Mouse (Mus musculus): Measurements from ENCODE around the gene Cep104. TPM values are rescaled to one million over a fixed set of nuclear protein-coding genes. Genes with fewer than 3 reads are reported as not detected.

The Cep104 gene
- polyA plus RNA-seq, 1 experiment from 2014 or later: 13.9 TPM

DNA sequence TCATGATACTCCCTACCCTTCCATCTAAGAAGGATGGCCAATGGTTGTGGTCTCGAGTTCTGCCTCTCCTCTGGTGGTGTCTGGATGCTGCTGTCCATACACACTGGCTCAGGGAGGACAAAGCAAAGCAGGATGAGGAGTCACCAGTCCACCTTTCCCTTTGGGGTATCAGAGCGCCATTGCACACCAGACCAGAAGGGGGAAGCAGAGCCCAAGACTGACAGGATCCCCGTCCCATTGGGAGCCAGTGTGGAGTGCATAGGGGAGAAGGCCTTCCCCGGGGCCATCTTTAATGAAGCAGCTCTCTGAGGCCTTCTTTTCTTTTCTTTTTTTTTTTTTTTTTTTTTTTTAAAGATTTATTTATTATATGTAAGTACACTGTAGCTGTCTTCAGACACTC, 78.1 kb downstream of the Cep104 start:
- no peak overlapping the region for H3K4me3 ChIP-seq (replicated peaks; ENCODE audit: low read length)
- no peak overlapping the region for H3K9ac ChIP-seq (ENCODE audit: low read length)
- no peak overlapping the region for H3K4me2 ChIP-seq (ENCODE audit: low read depth, low read length)
- no peaks in the 10 kb centered on the region for H3K36me3 ChIP-seq (ENCODE audit: control insufficient read depth, insufficient read depth, low read length)
- no peaks in the 10 kb centered on the region for H3K27me3 ChIP-seq (ENCODE audit: control insufficient read depth, insufficient read depth, low read length)
- ATAC-seq (ENCODE audit: insufficient read depth, low FRiP score): no peak
- WGBS: 59% methylated on average over 4 of the region's 4 CpGs
- H3K4me1 ChIP-seq (ENCODE audit: control insufficient read depth, insufficient read depth, low read length): no peaks in the 10 kb centered on the region
- no peak overlapping the region for H3K27ac ChIP-seq (ENCODE audit: low read length)
- H3K9me3 ChIP-seq (replicated peaks; ENCODE audit: control insufficient read depth, low read length): no peaks in the 10 kb centered on the region

DNA sequence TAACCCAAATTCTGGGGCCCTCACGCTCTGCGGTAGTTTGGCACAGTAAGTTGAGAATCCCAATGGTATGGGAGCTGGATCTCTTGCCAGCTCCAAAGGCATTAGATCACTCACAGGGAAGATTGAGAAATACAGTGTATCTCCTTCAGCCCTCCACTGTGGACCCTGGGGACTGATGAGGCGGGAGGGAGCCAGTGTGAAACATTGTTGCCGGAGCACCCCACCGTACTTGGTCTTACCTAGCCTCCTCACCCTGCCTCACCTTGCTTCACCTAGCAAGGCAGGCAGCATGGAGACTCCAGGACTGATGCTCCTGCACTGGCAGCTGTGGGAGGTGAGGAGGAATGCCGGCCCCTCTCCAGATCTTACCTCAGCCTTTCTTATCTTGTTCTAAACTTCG, 80.5 kb downstream of the Cep104 start:
- Histone ChIP-seq H3K4me1 (ENCODE audit: control insufficient read depth, insufficient read depth, low read length) (no peaks in the 10 kb centered on the region), H3K4me3 (replicated peaks; ENCODE audit: low read length) (no peak overlapping the region), H3K9ac (ENCODE audit: low read length) (no peak overlapping the region), H3K27me3 (ENCODE audit: control insufficient read depth, insufficient read depth, low read length) (no peaks in the 10 kb centered on the region), H3K36me3 (ENCODE audit: control insufficient read depth, insufficient read depth, low read length) (no peaks in the 10 kb centered on the region), H3K9me3 (replicated peaks; ENCODE audit: control insufficient read depth, low read length) (no peaks in the 10 kb centered on the region), H3K4me2 (ENCODE audit: low read depth, low read length) (no peak overlapping the region), H3K27ac (ENCODE audit: low read length) (no peak overlapping the region)
- 81% methylated on average over 7 of the region's 7 CpGs for WGBS
- ATAC-seq (ENCODE audit: insufficient read depth, low FRiP score): no peak

DNA sequence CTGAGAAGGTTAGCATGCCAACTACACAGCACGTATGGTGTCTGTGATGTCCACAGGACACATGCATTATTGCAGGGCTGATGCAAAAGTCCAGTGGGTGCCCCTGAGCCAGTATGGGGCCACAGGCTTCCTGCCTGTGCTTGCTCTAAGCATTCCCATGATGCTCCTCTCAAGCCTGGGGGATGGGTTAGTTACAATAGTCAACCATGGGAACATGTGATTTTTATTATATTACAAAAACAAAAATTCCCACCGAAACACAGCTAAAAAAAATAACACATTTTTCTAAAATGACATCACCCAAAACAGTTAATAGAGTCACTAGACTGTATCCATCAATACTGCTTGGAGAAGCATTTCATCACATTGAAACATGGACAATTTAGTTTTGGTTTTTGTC, 81.1 kb downstream of the Cep104 start:
- 68% methylated on average over 2 of the region's 2 CpGs for WGBS
- no peak overlapping the region for H3K4me3 ChIP-seq (replicated peaks; ENCODE audit: low read length)
- no peak overlapping the region for H3K27ac ChIP-seq (ENCODE audit: low read length)
- no peaks in the 10 kb centered on the region for H3K27me3 ChIP-seq (ENCODE audit: control insufficient read depth, insufficient read depth, low read length)
- no peak for ATAC-seq (ENCODE audit: insufficient read depth, low FRiP score)
- H3K9me3 ChIP-seq (replicated peaks; ENCODE audit: control insufficient read depth, low read length): no peaks in the 10 kb centered on the region
- no peaks in the 10 kb centered on the region for H3K4me1 ChIP-seq (ENCODE audit: control insufficient read depth, insufficient read depth, low read length)
- no peak overlapping the region for H3K9ac ChIP-seq (ENCODE audit: low read length)
- H3K36me3 ChIP-seq (ENCODE audit: control insufficient read depth, insufficient read depth, low read length): no peaks in the 10 kb centered on the region
- H3K4me2 ChIP-seq (ENCODE audit: low read depth, low read length): no peak overlapping the region

DNA sequence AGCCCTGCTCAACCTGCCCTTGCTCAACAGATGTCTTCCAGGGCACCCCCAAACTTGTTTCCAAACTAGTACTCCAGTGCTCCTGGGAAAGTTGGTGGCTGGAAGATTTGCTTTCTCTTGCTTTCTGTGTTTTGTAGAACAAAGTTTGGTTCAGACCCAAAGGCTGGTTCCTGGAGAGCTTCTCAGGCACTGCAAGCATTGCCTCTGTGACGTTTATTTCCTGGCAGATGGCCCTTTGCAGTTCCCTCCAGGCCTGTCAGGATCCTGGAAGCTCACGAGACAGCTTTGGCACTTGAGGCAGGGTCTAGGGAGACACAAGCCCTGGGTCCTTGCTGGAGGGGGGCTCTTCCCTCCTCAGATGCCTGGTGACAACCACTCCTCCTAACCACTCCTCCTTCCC, 81.7 kb downstream of the Cep104 start:
- no peak overlapping the region for H3K4me2 ChIP-seq (ENCODE audit: low read depth, low read length)
- H3K27ac ChIP-seq (ENCODE audit: low read length): no peak overlapping the region
- no peak for ATAC-seq (ENCODE audit: insufficient read depth, low FRiP score)
- H3K36me3 ChIP-seq (ENCODE audit: control insufficient read depth, insufficient read depth, low read length): no peaks in the 10 kb centered on the region
- no peaks in the 10 kb centered on the region for H3K27me3 ChIP-seq (ENCODE audit: control insufficient read depth, insufficient read depth, low read length)
- no peaks in the 10 kb centered on the region for H3K9me3 ChIP-seq (replicated peaks; ENCODE audit: control insufficient read depth, low read length)
- H3K9ac ChIP-seq (ENCODE audit: low read length): no peak overlapping the region
- H3K4me3 ChIP-seq (replicated peaks; ENCODE audit: low read length): no peak overlapping the region
- no peaks in the 10 kb centered on the region for H3K4me1 ChIP-seq (ENCODE audit: control insufficient read depth, insufficient read depth, low read length)
- WGBS: 19% methylated on average over 2 of the region's 2 CpGs

DNA sequence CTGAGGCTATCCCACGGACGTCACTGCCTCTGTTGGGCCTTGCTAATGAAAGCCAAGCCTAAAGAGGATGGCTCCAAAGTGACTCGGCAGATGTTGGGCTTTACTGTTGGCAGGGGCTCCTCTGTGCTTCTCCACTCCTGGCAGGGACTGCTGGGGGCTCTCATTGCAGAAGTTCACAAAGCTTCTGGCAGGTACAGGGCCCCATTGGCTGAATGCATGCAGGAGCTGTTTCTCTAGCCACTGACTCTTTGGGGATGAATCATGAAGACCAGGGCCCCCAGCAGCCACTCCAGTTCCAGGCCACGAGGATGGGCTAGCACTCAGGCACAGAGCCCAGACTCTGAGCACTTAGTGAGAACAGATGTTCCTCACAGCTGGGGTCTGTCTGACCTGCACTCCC, 82.7 kb downstream of the Cep104 start:
- Histone ChIP-seq H3K4me3 (replicated peaks; ENCODE audit: low read length) (no peak overlapping the region), H3K27ac (ENCODE audit: low read length) (no peak overlapping the region), H3K4me1 (ENCODE audit: control insufficient read depth, insufficient read depth, low read length) (no peaks in the 10 kb centered on the region), H3K4me2 (ENCODE audit: low read depth, low read length) (no peak overlapping the region), H3K9ac (ENCODE audit: low read length) (no peak overlapping the region), H3K27me3 (ENCODE audit: control insufficient read depth, insufficient read depth, low read length) (no peaks in the 10 kb centered on the region), H3K36me3 (ENCODE audit: control insufficient read depth, insufficient read depth, low read length) (no peaks in the 10 kb centered on the region), H3K9me3 (replicated peaks; ENCODE audit: control insufficient read depth, low read length) (no peaks in the 10 kb centered on the region)
- 52% methylated on average over 4 of the region's 4 CpGs for WGBS
- no peak for ATAC-seq (ENCODE audit: insufficient read depth, low FRiP score)

Other genes starting within 250 kb of the Cep104 start
- gene A430005L14Rik, start 18.0 kb upstream of the Cep104 start, polyA plus RNA-seq (2015; fragmentation: Nextera tagmentation; extraction: Ambion mirVana): 62.9 and 65.2 TPM in 2 replicates
- 12.4 and 12.8 TPM in 2 replicates for gene Dffb, start 68 bp upstream of the Cep104 start, polyA plus RNA-seq (2015; fragmentation: Nextera tagmentation; extraction: Ambion mirVana)
- gene Lrrc47, start 36.5 kb downstream of the Cep104 start, polyA plus RNA-seq (2015; fragmentation: Nextera tagmentation; extraction: Ambion mirVana): 8.6 and 10.9 TPM in 2 replicates
- 58.7 and 63.0 TPM in 2 replicates for gene Smim1, start 51.0 kb downstream of the Cep104 start, polyA plus RNA-seq (2015; fragmentation: Nextera tagmentation; extraction: Ambion mirVana)
- not detected in 2 replicates for gene Ccdc27, start 67.5 kb downstream of the Cep104 start, polyA plus RNA-seq (2015; fragmentation: Nextera tagmentation; extraction: Ambion mirVana)
- gene Trp73, start 165.0 kb downstream of the Cep104 start, polyA plus RNA-seq (2015; fragmentation: Nextera tagmentation; extraction: Ambion mirVana): 0.96 and 1.6 TPM in 2 replicates
- 35.8 and 38.6 TPM in 2 replicates for gene Wrap73, start 167.2 kb downstream of the Cep104 start, polyA plus RNA-seq (2015; fragmentation: Nextera tagmentation; extraction: Ambion mirVana)
- 122 and 126 TPM in 2 replicates for gene Tprgl, start 185.5 kb downstream of the Cep104 start, polyA plus RNA-seq (2015; fragmentation: Nextera tagmentation; extraction: Ambion mirVana)
- gene Megf6, start 195.5 kb downstream of the Cep104 start, polyA plus RNA-seq (2015; fragmentation: Nextera tagmentation; extraction: Ambion mirVana): 25.2 and 25.6 TPM in 2 replicates

All from stomach, embryonic 16.5 days (tissue).